Mouse (Mus musculus) CD4-positive, CD25-positive, alpha-beta regulatory T cell, adult 4 months (primary cell): Measurements from ENCODE around the gene Zfp870. TPM values are rescaled to one million over a fixed set of nuclear protein-coding genes. Genes with fewer than 3 reads are reported as not detected.
"Not testable (repeated sequence)": the region's sequence is repeated elsewhere in the genome, so short reads cannot be mapped to it uniquely, and the experiment has no call there.

Source experiments
- ATAC-seq: one replicate; pipeline ENCODE4 v1.8.0; 2017
- polyA plus RNA-seq, 2 experiments: library from polyadenylated mRNA; unstranded; fragments of 100-300 nt; shearing (Covaris generic); gene quantifications; one replicate each; pipeline ENCODE4 v1.2.1; 2017

Zfp870 gene
- polyA plus RNA-seq, 2 experiments from 2014 or later: 11.6 to 13.8 TPM

DNA sequence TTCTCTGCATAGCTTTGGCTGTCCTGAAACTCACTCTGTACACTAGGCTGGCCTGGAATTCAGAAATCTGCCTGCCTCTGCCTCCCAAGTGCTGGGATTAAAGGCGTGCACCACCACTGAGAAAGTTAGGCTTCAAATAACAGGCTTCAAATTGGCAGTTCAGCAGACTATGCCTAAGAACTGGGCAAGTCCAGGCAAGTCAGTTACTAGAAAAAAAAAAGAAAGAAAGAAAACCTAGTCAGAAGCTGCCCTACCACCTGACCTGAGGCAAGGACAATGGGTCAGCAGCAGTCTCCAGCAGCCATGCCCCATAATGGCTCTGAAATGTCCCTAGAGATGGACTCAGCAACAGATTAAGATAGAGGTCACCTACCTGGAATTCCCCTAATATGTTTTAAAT, 20.0 kb downstream of the Zfp870 start:
- no peak for ATAC-seq

DNA sequence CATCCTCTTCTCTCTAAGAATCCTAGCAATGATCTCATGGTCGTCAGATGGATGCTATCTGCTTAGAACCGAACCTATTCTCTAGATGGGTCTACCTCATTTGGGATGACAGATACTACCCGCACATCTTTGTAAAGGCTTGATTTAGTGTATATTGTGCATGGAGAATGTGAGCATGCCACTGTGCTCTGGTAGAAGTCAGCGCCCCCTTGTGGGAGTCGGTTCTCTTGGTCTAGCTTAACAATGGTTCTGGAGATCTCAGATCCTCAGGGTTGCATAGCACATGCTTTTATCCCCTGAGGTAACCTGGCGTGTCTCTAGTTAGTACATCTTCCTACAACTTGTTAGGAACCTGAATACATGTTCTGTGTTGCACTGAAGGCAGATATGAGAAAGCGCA, 24.2 kb downstream of the Zfp870 start:
- ATAC-seq: not testable (repeated sequence)

- ATAC-seq: peak; percentile 53
Observed at GRCm38 (mm10) chr17:32856713-32857112, 34.7 kb downstream of the Zfp870 start.

GRCm38 (mm10) chr17:32851581-32851980, 39.9 kb downstream of the Zfp870 start:
- ATAC-seq: no peak

DNA sequence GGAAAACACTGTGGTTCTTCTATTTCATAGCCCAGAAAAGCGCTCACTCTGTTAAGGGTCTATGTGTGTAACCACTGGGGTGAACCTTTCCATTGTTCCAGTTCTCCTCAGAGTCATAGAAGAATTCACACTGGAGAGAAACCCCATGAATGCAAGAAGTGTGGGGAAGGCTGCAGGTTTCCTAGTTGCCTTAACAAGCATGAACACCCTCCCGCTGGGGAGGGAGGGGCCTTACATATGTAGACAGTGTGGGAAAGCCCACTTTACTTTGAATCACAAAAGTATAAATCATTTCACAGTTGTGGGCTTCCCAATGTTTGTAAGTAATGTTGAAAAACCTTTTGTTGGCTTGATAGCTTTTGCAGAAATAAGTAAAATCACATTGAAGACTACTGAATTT, 50.1 kb downstream of the Zfp870 start:
- no peak for ATAC-seq

GRCm38 (mm10) chr17:32839083-32839802, 52.2 kb downstream of the Zfp870 start:
- ATAC-seq: no peak

DNA sequence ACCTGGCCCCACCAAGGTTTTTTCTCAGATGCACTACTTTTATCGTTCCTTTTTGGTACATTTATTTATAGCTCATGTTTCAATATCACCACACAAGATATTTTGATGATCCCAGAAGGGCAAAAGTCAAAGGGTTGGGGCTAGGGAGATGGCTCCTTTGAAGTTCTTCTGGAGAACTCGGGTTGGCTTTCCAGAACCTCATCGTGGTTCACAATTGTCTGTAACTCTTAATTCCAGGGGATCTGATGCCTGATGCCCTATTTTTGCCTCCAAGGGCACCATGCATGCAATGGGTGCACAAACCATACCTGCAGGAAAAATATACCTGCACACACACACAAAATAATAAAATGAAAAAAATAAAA, 61.0 kb downstream of the Zfp870 start:
- no peak for ATAC-seq

- peak; percentile 100 for ATAC-seq
Observed at GRCm38 (mm10) chr17:32829540-32830417, 61.7 kb downstream of the Zfp870 start, which contains the start of gene Zfp799. Gene Zfp799 (minus strand): TSS chr17:32830261.

Other genes with a start within 250 kb of the Zfp870 start
- gene Cyp4f40, start 232.7 kb downstream of the Zfp870 start, polyA plus RNA-seq: not detected
- gene Cyp4f15, start 206.0 kb downstream of the Zfp870 start, polyA plus RNA-seq: not detected
- 10 to 100 TPM; 45.8 to 50.5 TPM for gene Zfp871, start 103.4 kb downstream of the Zfp870 start, polyA plus RNA-seq
- gene Zfp811, start 81.7 kb downstream of the Zfp870 start, polyA plus RNA-seq: under 1 TPM; 0.22 to 0.98 TPM
- 1 to 10 TPM; 4.3 to 6.8 TPM for gene Zfp799, start 61.4 kb downstream of the Zfp870 start, polyA plus RNA-seq
- not detected for gene Cyp4f14, start 25.7 kb upstream of the Zfp870 start, polyA plus RNA-seq
- 10 to 100 TPM; 43.6 to 81.3 TPM for gene Cyp4f13, start 55.8 kb upstream of the Zfp870 start, polyA plus RNA-seq
- gene Zfp472, start 74.2 kb upstream of the Zfp870 start, polyA plus RNA-seq: 10 to 100 TPM; 23.1 to 26.6 TPM
- gene Zfp952, start 101.5 kb upstream of the Zfp870 start, polyA plus RNA-seq: 10 to 100 TPM; 14.7 to 17.3 TPM
- gene Zfp763, start 141.8 kb upstream of the Zfp870 start, polyA plus RNA-seq: 1 to 10 TPM; 7.8 to 9.7 TPM
- not detected for gene 4921501E09Rik, start 176.4 kb upstream of the Zfp870 start, polyA plus RNA-seq
- 1 to 10 TPM; 6.5 to 7.0 TPM for gene Zfp563, start 197.7 kb upstream of the Zfp870 start, polyA plus RNA-seq
- not detected for gene Morc2b, start 248.0 kb upstream of the Zfp870 start, polyA plus RNA-seq